Mouse (Mus musculus) hindbrain, embryonic 15.5 days (tissue): ENCODE results near the gene Gm9045. TPM values are rescaled to one million over a fixed set of nuclear protein-coding genes. Genes with fewer than 3 reads are reported as not detected.

Source experiments
- polyA plus RNA-seq: library from polyadenylated mRNA; unstranded; fragments of >200 nt; fragmentation: Nextera tagmentation; extraction: Ambion mirVana; gene quantifications from 2 replicates; pipeline ENCODE4 v1.2.1, GENCODE M21; 2015

Gene Gm9045
- polyA plus RNA-seq, 1 experiment from 2014 or later, result not detected

Other genes with a start within 250 kb of the Gm9045 start
- 26.1 and 27.6 TPM in 2 replicates for gene Mdm1, start 196.0 kb downstream of the Gm9045 start, polyA plus RNA-seq
- 0.26 and 0.29 TPM in 2 replicates for gene Il22, start 132.9 kb downstream of the Gm9045 start, polyA plus RNA-seq
- gene Gm32717, start 97.1 kb downstream of the Gm9045 start, polyA plus RNA-seq, result 0.16 and 0.31 TPM in 2 replicates
- 0.16 and 0.31 TPM in 2 replicates for gene Gm32802, start 79.1 kb downstream of the Gm9045 start, polyA plus RNA-seq
- 0.41 and 1.1 TPM in 2 replicates for gene Iltifb, start 42.8 kb downstream of the Gm9045 start, polyA plus RNA-seq
- gene Gm9040, start 10.9 kb downstream of the Gm9045 start, polyA plus RNA-seq, result not detected in 2 replicates
- not detected in 2 replicates for gene Gm9044, start 5.4 kb downstream of the Gm9045 start, polyA plus RNA-seq
- not detected in 2 replicates for gene Gm9046, start 5.4 kb upstream of the Gm9045 start, polyA plus RNA-seq
- gene Gm9048, start 10.8 kb upstream of the Gm9045 start, polyA plus RNA-seq, result not detected in 2 replicates
- not detected in 2 replicates for gene Gm9049, start 16.3 kb upstream of the Gm9045 start, polyA plus RNA-seq
- gene Ifng, start 103.2 kb upstream of the Gm9045 start, polyA plus RNA-seq, result not detected in 2 replicates